In genomic region chr8:84708774-84709475, GRCm38 (mm10) we compare ENCODE assay signal across 8 mouse cellular contexts. TPM values are rescaled to one million over a fixed set of nuclear protein-coding genes. Genes with fewer than 3 reads are reported as not detected.
DNase-seq lines count a peak whose midpoint lies in the region; ATAC-seq and TF ChIP-seq lines count a peak whose summit lies in the region.

No protein-coding gene starts in this region.

- H3K79me3 ChIP-seq in C2C12 (ENCODE audit: low read depth): no peaks in the 10 kb centered on the region

- WGBS in heart, embryonic 12.5 days: 15% methylated on average over 12 of the region's 12 CpGs
- 17% methylated on average over 12 of the region's 12 CpGs for WGBS in kidney, embryonic 16.5 days
- 18% methylated on average over 12 of the region's 12 CpGs for WGBS in liver, embryonic 12.5 days (ENCODE audit: insufficient replicate concordance)

- H3K9ac ChIP-seq in heart, embryonic 12.5 days: peak overlapping the region; percentile 51; the same call in 1 of the 2 replicates
- no peak overlapping the region for H3K9ac ChIP-seq in kidney, embryonic 16.5 days (replicated peaks; ENCODE audit: low read length)
- peak overlapping the region; percentile 80; the same call in 1 of the 2 replicates for H3K9ac ChIP-seq in liver, embryonic 12.5 days

- no peak overlapping the region for H3K4me3 ChIP-seq in C2C12 (ENCODE audit: insufficient read depth, poor library complexity, severe bottlenecking)
- H3K4me3 ChIP-seq in bone marrow macrophage, adult 2 months (ENCODE audit: insufficient read depth, low read length): no peak overlapping the region
- H3K4me3 ChIP-seq in heart, embryonic 12.5 days: no peak overlapping the region
- no peak overlapping the region for H3K4me3 ChIP-seq in kidney, embryonic 16.5 days (ENCODE audit: low read length)
- 0 out of 2 replicates have a peak overlapping the region, but pooled peaks have one; percentile 7 for H3K4me3 ChIP-seq in liver, embryonic 12.5 days

- H3K9me3 ChIP-seq in heart, embryonic 12.5 days (replicated peaks): no peaks in the 10 kb centered on the region
- no peaks in the 10 kb centered on the region for H3K9me3 ChIP-seq in kidney, embryonic 16.5 days (ENCODE audit: low read length)
- no peaks in the 10 kb centered on the region for H3K9me3 ChIP-seq in liver, embryonic 12.5 days (replicated peaks)

- ATAC-seq in erythroblast, adult 5-6 weeks (replicated peaks; ENCODE audit: low FRiP score, poor library complexity, severe bottlenecking): peak; percentile 68
- ATAC-seq in heart, embryonic 12.5 days (ENCODE audit: insufficient number of reproducible peaks, low FRiP score): peak; percentile 22; the same call in 1 of the 2 replicates
- ATAC-seq in kidney, embryonic 16.5 days (ENCODE audit: low FRiP score, low TSS enrichment): peak; percentile 49
- ATAC-seq in liver, embryonic 12.5 days: peak; percentile 59

- no peak for TF ChIP-seq POLR2A in bone marrow macrophage, adult 2 months (IDR thresholded peaks at IDR 0.05; ENCODE audit: borderline replicate concordance, low read depth, low read length)

- no peak overlapping the region for H3ac ChIP-seq in C2C12 (ENCODE audit: control insufficient read depth, insufficient read length, low read depth)

- TF ChIP-seq CTCF in C2C12 (IDR thresholded peaks at IDR 0.05; ENCODE audit: control insufficient read depth, insufficient read depth, insufficient read length): peak; percentile 92
- TF ChIP-seq CTCF in bone marrow macrophage, adult 2 months (IDR thresholded peaks at IDR 0.05; ENCODE audit: low read depth, low read length): peak; percentile 87

- peak overlapping the region; percentile 28; the same call in 1 of the 2 replicates for H3K27ac ChIP-seq in bone marrow macrophage, adult 2 months (ENCODE audit: insufficient read depth, low read depth, low read length)
- H3K27ac ChIP-seq in heart, embryonic 12.5 days (ENCODE audit: poor library complexity, severe bottlenecking): no peak overlapping the region; the same call in 1 of the 2 replicates
- H3K27ac ChIP-seq in kidney, embryonic 16.5 days (ENCODE audit: low read length): no peak overlapping the region
- H3K27ac ChIP-seq in liver, embryonic 12.5 days: no peak overlapping the region

- H3K4me2 ChIP-seq in heart, embryonic 12.5 days: no peak overlapping the region
- no peak overlapping the region for H3K4me2 ChIP-seq in kidney, embryonic 16.5 days (replicated peaks; ENCODE audit: low read depth, low read length)
- peak overlapping the region; percentile 96 for H3K4me2 ChIP-seq in liver, embryonic 12.5 days

- no peaks in the 10 kb centered on the region for H3K27me3 ChIP-seq in C2C12 (ENCODE audit: control insufficient read depth, insufficient read depth, insufficient read length)
- peaks cover 57% of the 10 kb centered on the region for H3K27me3 ChIP-seq in heart, embryonic 12.5 days (replicated peaks)
- peaks cover 47% of the 10 kb centered on the region for H3K27me3 ChIP-seq in kidney, embryonic 16.5 days (ENCODE audit: insufficient read depth, low read length)
- H3K27me3 ChIP-seq in liver, embryonic 12.5 days (replicated peaks): peaks cover 54% of the 10 kb centered on the region
- no peaks in the 10 kb centered on the region for H3K27me3 ChIP-seq in splenic B cell, adult 2 months (ENCODE audit: control insufficient read depth, insufficient read depth, low read length, poor library complexity, severe bottlenecking)

- H3K4me1 ChIP-seq in bone marrow macrophage, adult 2 months (ENCODE audit: control insufficient read depth, insufficient read depth, low read length): peaks cover 15% of the 10 kb centered on the region
- H3K4me1 ChIP-seq in heart, embryonic 12.5 days (replicated peaks): peaks cover 78% of the 10 kb centered on the region
- H3K4me1 ChIP-seq in kidney, embryonic 16.5 days (ENCODE audit: insufficient read depth, low read length): peaks cover 74% of the 10 kb centered on the region
- H3K4me1 ChIP-seq in liver, embryonic 12.5 days: peaks cover 78% of the 10 kb centered on the region

- peak; percentile 68 to 82 for DNase-seq in natural killer cell, adult 2 months (ENCODE audit: low spot score in 2 of 2)
- DNase-seq in splenic B cell, adult 2 months (ENCODE audit: low read depth, low spot score): peak; percentile 91

- no peaks in the 10 kb centered on the region for H3K79me2 ChIP-seq in C2C12 (ENCODE audit: control insufficient read depth, insufficient read depth)

- peaks cover 41% of the 10 kb centered on the region for H3K36me3 ChIP-seq in C2C12 (ENCODE audit: control insufficient read depth, insufficient read depth)
- no peaks in the 10 kb centered on the region for H3K36me3 ChIP-seq in heart, embryonic 12.5 days
- H3K36me3 ChIP-seq in kidney, embryonic 16.5 days (ENCODE audit: insufficient read depth, low read length): no peaks in the 10 kb centered on the region
- peaks cover 5% of the 10 kb centered on the region for H3K36me3 ChIP-seq in liver, embryonic 12.5 days
- H3K36me3 ChIP-seq in splenic B cell, adult 2 months (ENCODE audit: control insufficient read depth, insufficient read depth, low read length, poor library complexity, severe bottlenecking): no peaks in the 10 kb centered on the region

TF ChIP-seq in C2C12, 6 proteins besides CTCF, POLR2A, EP300 and RAD21:
- no peak for TF ChIP-seq CEBPB (IDR thresholded peaks at IDR 0.05; ENCODE audit: low read depth)
- TF ChIP-seq MYOG (IDR thresholded peaks at IDR 0.05; ENCODE audit: control insufficient read depth, extremely low read depth, insufficient read length): no peak
- TF ChIP-seq FOSL1 (IDR thresholded peaks at IDR 0.05; ENCODE audit: insufficient read depth, low read length, poor library complexity, severe bottlenecking): no peak
- no peak for TF ChIP-seq USF1 (IDR thresholded peaks at IDR 0.05; ENCODE audit: low read depth)
- TF ChIP-seq MYOD1 (IDR thresholded peaks at IDR 0.05; ENCODE audit: control insufficient read depth, insufficient read length, low read depth): no peak
- no peak for TF ChIP-seq MAX (IDR thresholded peaks at IDR 0.05)

RNA-seq across cellular contexts. Expression of gene Lyl1, which starts 7.7 kb away (rescaled TPM):
- polyA plus RNA-seq in C2C12 (2012; fragmentation: generic; extraction: Trizol): 0.04 TPM
- polyA plus RNA-seq in bone marrow macrophage, adult 2 months (2012; ENCODE audit: insufficient read depth, insufficient read length, missing spikeins): 91.9 and 102 TPM in 2 replicates
- 37.4 and 40.3 TPM in 2 replicates for total RNA-seq in erythroblast, adult 5-6 weeks (2015; ENCODE audit: low replicate concordance)
- total RNA-seq in erythroblast, adult 5-6 weeks (2017; ENCODE audit: low replicate concordance): 43.1 and 44.2 TPM in 2 replicates
- polyA plus RNA-seq in heart, embryonic 12.5 days (2016; fragmentation: Nextera tagmentation; extraction: Ambion mirVana): 18.1 and 19.7 TPM in 2 replicates
- 7.9 and 8.1 TPM in 2 replicates for polyA plus RNA-seq in kidney, embryonic 16.5 days (2015; fragmentation: Nextera tagmentation; extraction: Ambion mirVana)
- 82.3 and 83.1 TPM in 2 replicates for polyA plus RNA-seq in liver, embryonic 12.5 days (2016; fragmentation: Nextera tagmentation; extraction: Ambion mirVana)

RNA-seq across cellular contexts. Expression of gene G430095P16Rik, which starts 13.9 kb away (rescaled TPM):
- 2.9 TPM for polyA plus RNA-seq in C2C12 (2012; fragmentation: generic; extraction: Trizol)
- 1.0 and 1.1 TPM in 2 replicates for polyA plus RNA-seq in bone marrow macrophage, adult 2 months (2012; ENCODE audit: insufficient read depth, insufficient read length, missing spikeins)
- total RNA-seq in erythroblast, adult 5-6 weeks (2015; ENCODE audit: low replicate concordance): 7.9 and 18.1 TPM in 2 replicates
- 3.6 and 12.9 TPM in 2 replicates for total RNA-seq in erythroblast, adult 5-6 weeks (2017; ENCODE audit: low replicate concordance)
- polyA plus RNA-seq in heart, embryonic 12.5 days (2016; fragmentation: Nextera tagmentation; extraction: Ambion mirVana): 5.4 and 6.9 TPM in 2 replicates
- polyA plus RNA-seq in kidney, embryonic 16.5 days (2015; fragmentation: Nextera tagmentation; extraction: Ambion mirVana): 2.3 and 2.8 TPM in 2 replicates
- 11.0 and 12.0 TPM in 2 replicates for polyA plus RNA-seq in liver, embryonic 12.5 days (2016; fragmentation: Nextera tagmentation; extraction: Ambion mirVana)

RNA-seq across cellular contexts. Expression of gene Nacc1, which starts 21.3 kb away (rescaled TPM):
- polyA plus RNA-seq in C2C12 (2012; fragmentation: generic; extraction: Trizol): 81.5 TPM
- 30.8 and 35.2 TPM in 2 replicates for polyA plus RNA-seq in bone marrow macrophage, adult 2 months (2012; ENCODE audit: insufficient read depth, insufficient read length, missing spikeins)
- total RNA-seq in erythroblast, adult 5-6 weeks (2015; ENCODE audit: low replicate concordance): 12.7 and 19.9 TPM in 2 replicates
- 8.2 and 13.1 TPM in 2 replicates for total RNA-seq in erythroblast, adult 5-6 weeks (2017; ENCODE audit: low replicate concordance)
- polyA plus RNA-seq in heart, embryonic 12.5 days (2016; fragmentation: Nextera tagmentation; extraction: Ambion mirVana): 20.9 and 21.3 TPM in 2 replicates
- 22.5 and 26.7 TPM in 2 replicates for polyA plus RNA-seq in kidney, embryonic 16.5 days (2015; fragmentation: Nextera tagmentation; extraction: Ambion mirVana)
- 12.5 and 12.9 TPM in 2 replicates for polyA plus RNA-seq in liver, embryonic 12.5 days (2016; fragmentation: Nextera tagmentation; extraction: Ambion mirVana)

RNA-seq across cellular contexts. Expression of gene Trmt1, which starts 22.8 kb away (rescaled TPM):
- polyA plus RNA-seq in C2C12 (2012; fragmentation: generic; extraction: Trizol): 117 TPM
- 46.8 and 58.4 TPM in 2 replicates for polyA plus RNA-seq in bone marrow macrophage, adult 2 months (2012; ENCODE audit: insufficient read depth, insufficient read length, missing spikeins)
- total RNA-seq in erythroblast, adult 5-6 weeks (2015; ENCODE audit: low replicate concordance): 9.8 and 16.9 TPM in 2 replicates
- 18.3 and 21.5 TPM in 2 replicates for total RNA-seq in erythroblast, adult 5-6 weeks (2017; ENCODE audit: low replicate concordance)
- polyA plus RNA-seq in heart, embryonic 12.5 days (2016; fragmentation: Nextera tagmentation; extraction: Ambion mirVana): 46.2 and 49.5 TPM in 2 replicates
- 81.5 and 82.9 TPM in 2 replicates for polyA plus RNA-seq in kidney, embryonic 16.5 days (2015; fragmentation: Nextera tagmentation; extraction: Ambion mirVana)
- polyA plus RNA-seq in liver, embryonic 12.5 days (2016; fragmentation: Nextera tagmentation; extraction: Ambion mirVana): 57.3 and 62.0 TPM in 2 replicates

RNA-seq across cellular contexts. Expression of gene Ier2, which starts 46.3 kb away (rescaled TPM):
- 61.4 TPM for polyA plus RNA-seq in C2C12 (2012; fragmentation: generic; extraction: Trizol)
- polyA plus RNA-seq in bone marrow macrophage, adult 2 months (2012; ENCODE audit: insufficient read depth, insufficient read length, missing spikeins): 23.3 and 24.7 TPM in 2 replicates
- 17.8 and 22.9 TPM in 2 replicates for total RNA-seq in erythroblast, adult 5-6 weeks (2015; ENCODE audit: low replicate concordance)
- total RNA-seq in erythroblast, adult 5-6 weeks (2017; ENCODE audit: low replicate concordance): 9.2 and 14.8 TPM in 2 replicates
- 63.4 and 68.1 TPM in 2 replicates for polyA plus RNA-seq in heart, embryonic 12.5 days (2016; fragmentation: Nextera tagmentation; extraction: Ambion mirVana)
- 73.5 and 78.0 TPM in 2 replicates for polyA plus RNA-seq in kidney, embryonic 16.5 days (2015; fragmentation: Nextera tagmentation; extraction: Ambion mirVana)
- 36.4 and 37.4 TPM in 2 replicates for polyA plus RNA-seq in liver, embryonic 12.5 days (2016; fragmentation: Nextera tagmentation; extraction: Ambion mirVana)
